Mouse (Mus musculus): ENCODE measurements around the gene Ptpn21. TPM values are rescaled to one million over a fixed set of nuclear protein-coding genes. Genes with fewer than 3 reads are reported as not detected.

The Ptpn21 gene
- total RNA-seq (2022): 1 to 10 TPM; 7.0 to 9.7 (median 9.4) TPM

GRCm38 (mm10) chr12:98736951-98737800, at the start of gene Ptpn21:
Gene Ptpn21 (minus strand): TSS chr12:98737405.
- no peak for DNase-seq (ENCODE audit: low spot score in 2 of 2)

GRCm38 (mm10) chr12:98784251-98784650, 47.0 kb upstream of the Ptpn21 start:
- DNase-seq (ENCODE audit: low spot score in 2 of 2): no peak

- no peak for DNase-seq (ENCODE audit: low spot score in 2 of 2)
Measured at GRCm38 (mm10) chr12:98779148-98779547, 41.9 kb upstream of the Ptpn21 start.

GRCm38 (mm10) chr12:98777509-98777908, 40.3 kb upstream of the Ptpn21 start:
- DNase-seq (ENCODE audit: low spot score in 2 of 2): no peak

DNA sequence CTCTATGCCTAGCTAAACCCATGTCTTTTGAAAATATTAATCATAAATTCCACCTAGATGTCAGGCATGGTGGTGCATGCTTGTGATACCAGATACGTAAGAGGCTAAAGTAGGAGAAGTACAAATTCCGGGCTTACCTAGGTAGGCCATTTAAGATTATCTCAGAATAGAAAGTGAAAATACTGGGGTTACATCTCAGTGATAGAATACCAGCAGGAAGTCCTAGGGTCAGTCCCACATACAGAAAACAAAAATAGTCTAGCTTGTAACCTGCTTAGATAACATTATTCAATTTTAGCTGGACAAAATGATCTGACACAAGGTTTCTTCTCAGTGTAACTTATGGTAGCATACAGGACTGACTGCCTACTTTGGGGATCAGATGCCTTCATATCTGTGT, 29.0 kb upstream of the Ptpn21 start:
- no peak for DNase-seq (ENCODE audit: low spot score in 2 of 2)

- no peak for DNase-seq (ENCODE audit: low spot score in 2 of 2)
Measured at GRCm38 (mm10) chr12:98759700-98760099, 22.5 kb upstream of the Ptpn21 start.

GRCm38 (mm10) chr12:98757636-98758035, 20.4 kb upstream of the Ptpn21 start:
- DNase-seq (ENCODE audit: low spot score in 2 of 2): no peak

DNA sequence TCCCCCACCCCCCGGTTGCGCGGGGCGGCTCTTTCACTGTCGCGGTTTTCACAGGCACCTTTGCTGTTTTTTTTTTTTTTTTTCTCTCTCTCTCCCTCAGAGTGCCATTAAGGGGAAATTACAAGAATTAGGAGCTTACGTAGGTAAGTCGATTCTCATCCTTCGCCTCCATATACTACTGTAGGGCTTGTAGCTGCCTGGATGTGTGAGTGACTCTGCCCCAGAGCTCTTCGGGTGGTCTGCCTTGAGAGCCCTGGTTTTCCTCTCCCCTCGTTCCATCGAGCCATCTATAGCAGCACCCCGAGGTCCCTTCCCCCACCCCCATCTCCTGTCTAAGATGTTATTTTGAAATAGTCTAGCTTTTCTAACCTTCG, 10.2 kb upstream of the Ptpn21 start:
- DNase-seq (ENCODE audit: low spot score in 2 of 2): no peak

DNA sequence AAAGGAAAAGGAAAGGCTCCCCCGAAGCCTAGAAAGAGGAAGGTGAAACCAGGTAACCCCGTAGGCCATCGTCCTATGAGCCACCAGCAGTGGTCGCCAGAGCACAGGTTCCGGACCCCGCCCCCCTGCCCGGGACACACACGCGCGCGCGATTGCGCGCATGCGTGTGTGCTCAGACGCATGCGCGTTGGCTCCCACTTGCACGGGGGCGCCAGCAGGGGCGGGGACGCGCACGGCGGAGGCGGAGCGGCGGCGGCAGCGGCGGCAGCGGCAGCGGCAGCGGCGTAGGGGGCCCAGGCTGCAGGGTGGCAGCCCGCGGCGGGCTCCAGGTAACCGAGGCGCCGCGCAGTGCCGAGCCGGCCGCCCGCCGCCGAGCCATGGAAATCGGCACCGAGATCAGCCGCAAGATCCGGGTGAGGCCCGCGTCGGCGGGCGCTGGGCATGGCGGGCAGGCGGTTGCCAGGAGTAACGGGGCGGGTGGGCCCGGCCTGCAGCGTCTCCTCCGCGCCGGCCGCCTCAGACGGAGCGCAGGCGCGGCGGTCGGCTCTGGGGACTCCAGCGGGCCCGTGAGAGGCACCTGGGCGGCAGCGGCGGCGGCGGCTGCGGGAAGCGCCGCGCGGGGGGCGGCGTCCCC, 9.7 kb upstream of the Ptpn21 start, which contains the start of gene Zc3h14:
TSS of gene Zc3h14 (plus strand) at position 219 of the 634 bp plus-strand sequence.
- DNase-seq (ENCODE audit: low spot score in 2 of 2): peak; percentile 79 to 87

GRCm38 (mm10) chr12:98746131-98746530, 8.9 kb upstream of the Ptpn21 start:
- no peak for DNase-seq (ENCODE audit: low spot score in 2 of 2)

DNA sequence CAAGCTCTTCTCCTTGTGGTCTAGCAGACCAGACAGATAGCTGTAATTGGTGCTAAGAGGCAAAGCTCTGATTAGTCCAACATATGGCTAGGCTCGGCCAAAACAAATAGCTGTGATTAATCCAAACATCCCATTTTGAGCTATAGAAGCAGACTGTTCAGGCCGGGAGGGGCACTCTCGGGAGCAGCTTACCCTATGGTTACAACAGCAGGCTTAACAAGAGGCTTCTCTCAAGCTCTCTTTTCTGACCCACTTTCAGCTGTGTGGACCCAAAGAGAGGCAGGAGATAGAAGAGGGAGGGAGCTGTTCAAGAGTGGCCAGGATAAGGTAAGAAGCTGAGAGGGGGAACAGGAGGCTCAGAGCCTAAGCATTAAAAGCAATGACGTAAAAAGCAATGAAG, 8.4 kb upstream of the Ptpn21 start:
- no peak for DNase-seq (ENCODE audit: low spot score in 2 of 2)

GRCm38 (mm10) chr12:98741011-98741501, 3.9 kb upstream of the Ptpn21 start:
- DNase-seq (ENCODE audit: low spot score in 2 of 2): no peak

DNA sequence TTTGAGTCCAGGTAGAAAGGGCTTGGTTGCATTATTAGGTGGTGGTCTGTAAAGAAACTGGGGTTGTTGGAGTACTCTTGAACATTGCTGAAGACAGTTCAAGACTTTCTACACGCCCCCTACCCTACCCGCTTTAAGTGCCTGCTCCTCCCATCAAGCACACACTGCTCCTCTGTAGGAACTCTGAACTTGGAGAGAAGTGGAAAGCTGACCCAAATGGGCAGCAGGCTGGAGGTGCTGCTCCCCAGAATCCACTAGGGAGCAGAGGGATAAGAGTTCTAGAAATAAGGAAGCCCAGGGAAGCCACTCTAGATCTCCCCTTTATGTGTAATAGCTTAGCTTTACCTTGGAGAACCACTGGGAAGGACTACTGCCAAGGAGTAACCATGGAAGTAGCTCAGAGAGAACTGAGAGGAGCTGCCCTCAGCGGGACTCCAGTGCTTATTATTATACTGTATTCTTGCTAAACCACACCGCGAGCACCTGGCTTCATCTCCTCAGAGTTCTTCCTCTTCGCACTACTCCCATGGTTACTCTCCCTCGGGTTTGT, 671 bp upstream of the Ptpn21 start:
- DNase-seq (ENCODE audit: low spot score in 2 of 2): no peak

- no peak for DNase-seq (ENCODE audit: low spot score in 2 of 2)
Measured at GRCm38 (mm10) chr12:98734880-98735801, 2.1 kb downstream of the Ptpn21 start.

DNA sequence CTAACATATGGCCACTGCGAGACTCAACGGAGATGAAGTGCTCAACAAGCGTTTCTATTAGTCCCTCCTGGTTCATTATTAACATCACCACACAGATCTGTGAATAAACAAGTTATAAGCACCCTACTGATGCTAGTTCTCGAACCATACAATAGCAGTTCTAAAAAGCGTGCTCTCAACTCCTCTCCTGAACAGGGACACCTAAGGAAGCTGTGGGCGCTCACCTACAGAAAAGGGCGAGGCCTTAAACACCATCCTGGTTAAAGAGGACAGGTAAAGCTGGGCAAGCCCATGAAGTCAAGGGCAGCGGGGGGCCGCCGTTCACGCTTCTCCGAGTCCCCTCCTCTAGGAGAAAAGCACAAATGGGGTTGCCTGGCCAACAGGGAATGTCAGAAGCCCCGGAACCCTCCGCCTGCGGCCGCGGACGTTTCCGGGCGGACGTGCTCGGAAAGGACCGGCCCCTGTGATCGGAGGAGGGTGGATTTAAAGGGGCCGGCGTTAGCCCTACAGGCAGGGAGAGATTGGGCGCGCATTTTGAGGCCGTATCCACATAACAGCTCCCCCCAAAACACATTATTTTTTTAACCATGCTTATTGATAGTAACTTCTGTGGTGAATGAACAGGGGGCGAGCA, 2.8 kb downstream of the Ptpn21 start:
- peak; percentile 66 to 75 for DNase-seq (ENCODE audit: low spot score in 2 of 2)

GRCm38 (mm10) chr12:98733776-98734175, 3.4 kb downstream of the Ptpn21 start:
- DNase-seq (ENCODE audit: low spot score in 2 of 2): no peak

GRCm38 (mm10) chr12:98733165-98733564, 4.0 kb downstream of the Ptpn21 start:
- no peak for DNase-seq (ENCODE audit: low spot score in 2 of 2)

DNA sequence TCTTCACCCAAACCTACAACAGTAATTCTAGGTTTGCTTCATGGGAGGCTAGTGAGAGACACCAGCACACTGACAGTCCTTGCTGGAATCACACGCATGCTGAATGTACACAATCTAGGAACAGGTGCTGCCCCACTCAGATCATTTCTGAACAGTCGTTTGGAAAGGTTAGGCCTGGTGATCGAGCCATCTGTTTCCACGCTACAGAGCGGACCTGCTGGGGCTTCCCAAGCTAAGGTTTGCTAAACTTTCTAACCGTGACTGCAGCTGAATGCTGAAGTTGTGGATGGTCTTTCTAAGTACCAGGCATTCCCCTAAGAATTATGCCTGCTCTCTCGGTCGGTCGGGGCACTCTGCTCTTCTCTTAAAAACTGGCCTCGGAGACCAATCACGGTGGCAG, 6.5 kb downstream of the Ptpn21 start:
- no peak for DNase-seq (ENCODE audit: low spot score in 2 of 2)

DNA sequence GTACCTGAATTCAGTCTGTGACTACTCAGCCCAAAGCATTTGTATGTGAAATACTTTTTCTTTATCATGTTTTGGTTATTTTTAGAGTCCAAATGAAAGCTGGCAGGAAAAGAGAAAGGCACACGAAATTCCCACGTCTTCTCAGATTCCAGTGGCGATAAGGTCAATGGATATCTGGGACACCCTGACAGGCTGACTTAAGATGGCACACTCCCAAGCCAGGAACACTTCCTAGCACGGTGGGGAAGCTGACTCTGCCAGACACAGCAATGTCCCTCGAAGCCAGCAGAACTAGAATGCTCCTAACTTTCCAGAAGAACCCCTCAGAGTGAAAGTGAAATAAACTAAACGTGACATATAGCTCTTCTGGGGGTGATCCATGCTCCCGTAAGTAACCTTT, 10.0 kb downstream of the Ptpn21 start:
- DNase-seq (ENCODE audit: low spot score in 2 of 2): no peak

DNA sequence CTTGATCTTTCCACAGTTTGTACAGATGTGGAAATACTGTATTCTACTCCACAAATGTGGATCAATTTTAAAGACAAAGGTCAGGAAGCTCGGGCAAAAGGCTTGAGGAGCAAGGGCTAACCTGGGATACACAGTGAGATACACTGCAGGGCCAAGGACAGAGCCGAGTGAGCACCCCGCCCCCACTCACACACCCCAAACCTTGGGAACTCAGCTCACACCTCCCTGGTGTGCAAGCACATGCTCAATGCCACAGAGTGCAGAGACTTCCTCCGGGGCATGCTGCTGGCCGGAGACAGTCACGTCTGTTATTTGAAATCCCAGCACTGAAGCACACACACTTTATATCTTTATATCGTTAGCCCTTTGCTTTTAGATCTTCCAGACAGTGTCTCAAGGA, 11.1 kb downstream of the Ptpn21 start:
- DNase-seq (ENCODE audit: low spot score in 2 of 2): no peak

GRCm38 (mm10) chr12:98724976-98725375, 12.2 kb downstream of the Ptpn21 start:
- no peak for DNase-seq (ENCODE audit: low spot score in 2 of 2)
